Mouse (Mus musculus) neural tube, embryonic 10.5 days (tissue): ENCODE results near the gene Osm.

Experiments used
- DNase-seq: peaks from one replicate; pipeline ENCODE4 v3.0.0-alpha.2; 2017; ENCODE audit warnings: low spot score; ENCODE audit errors: extremely low spot score

The Osm gene

GRCm38 (mm10) chr11:4215061-4215460, 21.2 kb upstream of the Osm start:
- DNase-seq = no peak

- no peak for DNase-seq
These were observed 19.8 kb upstream of the Osm start for GRCm38 (mm10) chr11:4216248-4217000.

GRCm38 (mm10) chr11:4217914-4218629, 18.1 kb upstream of the Osm start, which contains the start of gene Castor1:
Gene Castor1 (plus strand): TSS chr11:4218225.
- peak; percentile 80 for DNase-seq

- DNase-seq = no peak
These were observed 17.6 kb upstream of the Osm start for GRCm38 (mm10) chr11:4218637-4219036.

- DNase-seq = peak; percentile 43
These were observed 16.9 kb upstream of the Osm start for GRCm38 (mm10) chr11:4219317-4219751.

- no peak for DNase-seq
These were observed 16.3 kb upstream of the Osm start for GRCm38 (mm10) chr11:4219908-4220307.

GRCm38 (mm10) chr11:4220443-4221400, 15.5 kb upstream of the Osm start:
- peak; percentile 78 for DNase-seq

GRCm38 (mm10) chr11:4222046-4222950, 13.9 kb upstream of the Osm start:
- DNase-seq = no peak

GRCm38 (mm10) chr11:4223393-4224188, 12.6 kb upstream of the Osm start:
- no peak for DNase-seq

GRCm38 (mm10) chr11:4224223-4224622, 12.0 kb upstream of the Osm start:
- DNase-seq = no peak

- no peak for DNase-seq
These were observed 9.5 kb upstream of the Osm start for GRCm38 (mm10) chr11:4226569-4227325.

GRCm38 (mm10) chr11:4228463-4228862, 7.8 kb upstream of the Osm start:
- no peak for DNase-seq

GRCm38 (mm10) chr11:4229841-4230240, 6.4 kb upstream of the Osm start:
- no peak for DNase-seq

- no peak for DNase-seq
These were observed 4.8 kb upstream of the Osm start for GRCm38 (mm10) chr11:4231435-4231834.

- DNase-seq = no peak
These were observed 3.6 kb upstream of the Osm start for GRCm38 (mm10) chr11:4232644-4233043.

GRCm38 (mm10) chr11:4235052-4235655, 1.1 kb upstream of the Osm start:
- DNase-seq = no peak

GRCm38 (mm10) chr11:4236546-4237067, 387 bp downstream of the Osm start:
- no peak for DNase-seq

- DNase-seq = no peak
These were observed 1.2 kb downstream of the Osm start for GRCm38 (mm10) chr11:4237389-4237912.
